Mouse (Mus musculus): ENCODE measurements around the gene Zfp563. TPM values are rescaled to one million over a fixed set of nuclear protein-coding genes. Genes with fewer than 3 reads are reported as not detected.

Zfp563 gene
- total RNA-seq (2023), result 8.2 TPM

DNA sequence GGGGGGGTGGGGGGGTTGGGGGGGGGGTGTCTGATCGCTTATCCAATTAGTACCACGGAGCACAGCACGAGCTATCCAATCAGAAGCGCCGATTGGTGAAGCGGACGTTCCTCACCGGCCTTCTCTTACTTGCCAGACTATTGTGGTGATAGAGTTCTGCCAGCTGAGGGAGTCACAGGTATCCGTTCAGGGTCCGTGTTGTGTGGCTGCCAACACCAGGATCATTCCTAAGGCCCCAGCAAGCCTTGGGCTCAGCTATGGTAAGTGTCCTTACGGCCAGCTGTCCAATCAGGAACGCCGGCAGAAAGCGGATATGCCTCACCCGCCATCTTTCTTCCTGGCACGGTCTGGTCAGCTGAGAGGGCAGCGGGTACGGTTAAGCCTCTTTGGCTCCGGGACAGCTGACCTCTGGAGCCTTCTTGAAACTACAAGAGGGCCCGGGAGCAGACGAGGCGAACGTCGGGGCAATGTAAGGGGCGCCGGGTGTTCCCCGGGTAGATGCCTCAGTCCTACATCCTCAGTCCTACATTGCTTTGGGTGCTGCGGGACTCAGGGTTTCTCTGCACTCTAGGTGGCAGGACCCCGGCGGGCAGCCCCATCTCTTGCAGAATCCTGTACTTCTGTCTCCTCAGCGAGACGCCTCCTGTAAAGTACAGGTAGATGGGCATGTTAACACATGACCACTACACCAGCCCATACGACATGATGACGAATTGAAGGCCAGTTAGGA lies at the start of gene Zfp563:
Gene Zfp563 (plus strand): TSS at position 91 of the 730 bp plus-strand sequence.

DNA sequence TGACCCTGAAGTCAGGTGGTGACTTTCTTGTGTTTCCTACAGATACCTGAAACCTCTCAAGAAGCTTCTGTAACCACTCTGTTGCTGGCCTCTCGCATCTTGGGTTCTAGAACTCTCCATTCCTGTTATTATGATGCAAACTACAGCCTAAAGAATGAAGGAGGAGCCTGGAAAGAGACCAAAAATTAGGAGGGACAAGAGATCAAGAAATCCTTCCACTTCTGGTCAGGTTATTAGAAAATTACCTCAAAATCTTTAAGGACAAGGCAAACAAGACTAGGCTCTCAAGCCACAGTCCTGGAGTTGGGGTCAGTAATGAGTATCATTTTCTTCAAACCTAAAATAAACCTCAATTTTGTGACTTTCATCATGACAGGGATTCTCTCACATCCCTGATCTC lies 21.2 kb upstream of the Zfp563 start, which contains the start of gene 4921501E09Rik:
Gene 4921501E09Rik (minus strand): TSS at position 101 of the 400 bp plus-strand sequence.

GRCm38 (mm10) chr17:33139261-33139820 lies 50.2 kb downstream of the Zfp563 start, which contains the start of gene Morc2b:
Gene Morc2b (minus strand): TSS chr17:33139683.

Other genes with a start within 250 kb of the Zfp563 start
- gene Zfp870, start 197.7 kb upstream of the Zfp563 start, total RNA-seq (2023), result 1.4 TPM
- not detected for gene Cyp4f14, start 172.0 kb upstream of the Zfp563 start, total RNA-seq (2023)
- gene Cyp4f13, start 141.9 kb upstream of the Zfp563 start, total RNA-seq (2023), result 77.7 TPM
- 28.7 TPM for gene Zfp472, start 123.5 kb upstream of the Zfp563 start, total RNA-seq (2023)
- 14.1 TPM for gene Zfp952, start 96.2 kb upstream of the Zfp563 start, total RNA-seq (2023)
- 2.7 TPM for gene Zfp763, start 55.9 kb upstream of the Zfp563 start, total RNA-seq (2023)
- not detected for gene 4921501E09Rik, start 21.3 kb upstream of the Zfp563 start, total RNA-seq (2023)
- not detected for gene Morc2b, start 50.4 kb downstream of the Zfp563 start, total RNA-seq (2023)
- not detected for gene Olfr55, start 79.1 kb downstream of the Zfp563 start, total RNA-seq (2023)
- not detected for gene Olfr239, start 102.0 kb downstream of the Zfp563 start, total RNA-seq (2023)
- gene Olfr1564, start 132.4 kb downstream of the Zfp563 start, total RNA-seq (2023), result not detected
- 7.1 TPM for gene Zfp955a, start 165.8 kb downstream of the Zfp563 start, total RNA-seq (2023)
- 0.12 TPM for gene Olfr63, start 175.4 kb downstream of the Zfp563 start, total RNA-seq (2023)
- 9.8 TPM for gene Zfp955b, start 200.2 kb downstream of the Zfp563 start, total RNA-seq (2023)

Data from CD4-positive naive resting alpha-beta T cell, adult 57 days (primary cell).